Mouse (Mus musculus) mature B cell (primary cell): Measurements from ENCODE around the gene Fam155a.

Experiments
- in situ Hi-C: fragments of 300-500 bp; cut with MboI; formaldehyde crosslinking; loops from 2 replicates; pipeline ENCODE4 v1.14.3; 2019

Fam155a gene

DNA sequence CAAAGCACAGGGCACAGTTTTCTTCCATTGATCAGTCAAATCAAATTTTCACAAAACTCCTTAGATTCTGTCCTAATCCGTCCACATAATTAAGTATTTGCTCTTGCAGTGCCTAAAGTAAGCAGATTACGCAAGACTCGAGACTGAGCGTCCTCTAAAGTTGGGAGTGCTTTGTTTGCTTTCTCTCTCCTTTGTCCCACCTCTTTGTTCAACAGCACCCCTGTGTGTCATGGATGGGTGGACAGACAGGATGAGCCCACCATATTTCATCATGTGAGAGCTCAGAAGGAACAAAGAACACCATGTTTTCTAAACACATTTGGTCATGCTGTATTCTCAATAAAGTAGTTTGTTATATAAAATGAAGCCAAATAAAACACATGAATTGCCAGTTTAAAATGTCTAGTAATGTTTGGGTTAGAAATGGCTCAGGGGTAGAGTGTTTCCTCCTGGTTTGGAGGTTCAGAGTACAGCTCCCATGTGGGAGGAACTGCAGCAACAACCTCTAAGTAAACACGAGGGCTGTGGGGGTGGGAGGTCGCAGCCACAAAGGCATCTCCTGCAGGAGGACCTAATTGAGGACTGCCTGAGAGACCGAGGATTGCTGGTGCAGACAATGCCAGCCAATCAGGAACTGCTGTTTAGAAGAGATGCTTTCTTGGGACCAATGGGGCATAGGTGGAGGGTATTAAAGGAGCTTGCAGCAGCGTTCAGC, 482.8 kb downstream of the Fam155a start:
- in situ Hi-C loops = no loop called here

DNA sequence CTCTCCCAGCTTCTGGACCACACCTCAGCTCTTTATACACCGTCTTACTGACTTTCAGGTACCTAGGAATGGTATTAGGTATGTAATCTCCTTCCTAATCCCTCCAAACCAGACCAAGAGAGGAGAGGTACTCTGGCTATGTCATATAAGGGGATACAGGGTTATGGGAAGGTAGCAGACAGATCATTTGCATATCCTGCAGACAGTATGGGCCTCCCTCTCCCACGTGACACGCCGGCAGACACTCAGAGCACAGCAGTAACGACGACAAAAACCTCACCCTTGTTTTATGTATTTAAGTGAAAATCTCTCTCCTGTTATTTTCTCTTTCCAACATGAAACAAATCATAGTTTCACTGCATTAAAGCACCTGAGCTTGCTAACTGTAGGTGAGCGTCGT, 496.8 kb downstream of the Fam155a start:
- in situ Hi-C loops = no loop called here

DNA sequence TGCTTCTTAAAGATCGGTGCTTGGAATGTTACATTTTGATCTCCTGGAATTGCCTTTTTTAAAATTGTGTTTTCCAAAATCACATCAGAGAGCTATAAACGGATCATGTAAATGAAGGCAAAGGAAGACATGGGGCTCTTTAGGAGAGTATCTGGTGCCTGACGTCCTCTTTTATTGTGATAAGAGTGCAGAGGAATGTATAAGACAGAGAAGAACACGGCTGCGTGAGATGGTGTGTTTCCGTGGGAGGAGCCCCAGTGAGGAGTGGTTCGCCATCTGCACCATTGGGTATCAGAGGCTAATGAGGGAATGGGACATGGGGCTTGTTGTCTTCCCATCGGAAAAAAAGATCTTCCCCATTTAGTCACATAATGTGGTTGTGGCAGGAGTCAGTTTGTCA, 506.6 kb downstream of the Fam155a start:
- in situ Hi-C loops = no loop called here

DNA sequence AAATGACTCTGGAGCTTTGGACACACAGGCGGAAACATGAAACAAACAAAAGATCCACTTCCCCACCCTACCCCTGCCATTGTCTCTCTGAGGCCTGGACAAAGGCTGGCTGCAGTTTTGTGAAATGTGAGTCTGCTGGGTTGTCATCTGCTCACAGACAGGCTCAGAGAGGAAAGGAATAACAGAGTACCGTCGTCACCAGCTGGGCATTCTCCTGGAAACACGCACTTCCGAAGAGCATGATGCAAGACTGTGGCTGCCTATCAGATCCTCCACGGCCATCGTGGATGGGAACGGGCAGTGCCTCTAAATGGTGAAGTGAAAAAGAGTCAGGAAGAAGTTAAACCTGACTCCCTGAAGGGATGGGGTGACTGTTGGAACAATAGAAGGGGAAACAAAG, 509.4 kb downstream of the Fam155a start:
- in situ Hi-C loops = no loop called here

DNA sequence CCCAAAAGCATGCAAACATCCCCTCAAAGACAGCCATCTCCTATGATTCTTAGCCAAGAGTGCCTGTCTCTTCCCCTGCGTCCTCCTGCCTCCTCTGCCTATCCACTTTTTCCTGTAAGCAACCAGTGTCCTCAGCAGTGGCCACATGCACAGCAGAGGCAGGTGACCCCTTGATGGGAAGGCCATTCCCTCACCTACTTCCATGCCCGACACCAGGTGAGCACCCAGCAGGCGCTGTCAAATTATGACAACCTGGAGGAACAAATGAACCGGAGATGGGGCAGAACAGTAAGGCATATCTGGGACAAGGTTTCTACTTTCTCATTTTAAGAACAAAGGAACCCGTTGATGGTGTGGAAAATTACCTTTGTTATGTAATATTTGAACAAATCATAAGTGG, 515.6 kb downstream of the Fam155a start:
- in situ Hi-C loops = no loop called here

DNA sequence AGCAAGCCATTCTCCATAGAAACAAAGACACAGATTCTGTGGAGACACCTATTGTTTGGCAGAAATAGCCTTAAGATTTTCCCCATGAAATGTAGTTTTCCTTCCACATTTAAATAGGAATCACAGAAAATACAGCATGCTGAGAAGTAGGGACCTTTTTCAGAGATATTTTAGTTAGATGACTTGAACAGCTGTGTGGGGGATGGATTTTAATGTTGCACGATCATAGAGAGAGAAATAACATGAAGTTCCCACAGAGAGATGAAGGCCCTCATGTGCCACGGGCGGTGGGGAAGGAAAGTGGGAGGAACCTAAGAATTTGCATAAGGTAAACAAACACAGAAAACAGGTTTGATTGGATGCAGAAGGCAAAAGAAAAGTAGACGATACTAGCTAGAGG, 518.0 kb downstream of the Fam155a start:
- in situ Hi-C loops = no loop called here

DNA sequence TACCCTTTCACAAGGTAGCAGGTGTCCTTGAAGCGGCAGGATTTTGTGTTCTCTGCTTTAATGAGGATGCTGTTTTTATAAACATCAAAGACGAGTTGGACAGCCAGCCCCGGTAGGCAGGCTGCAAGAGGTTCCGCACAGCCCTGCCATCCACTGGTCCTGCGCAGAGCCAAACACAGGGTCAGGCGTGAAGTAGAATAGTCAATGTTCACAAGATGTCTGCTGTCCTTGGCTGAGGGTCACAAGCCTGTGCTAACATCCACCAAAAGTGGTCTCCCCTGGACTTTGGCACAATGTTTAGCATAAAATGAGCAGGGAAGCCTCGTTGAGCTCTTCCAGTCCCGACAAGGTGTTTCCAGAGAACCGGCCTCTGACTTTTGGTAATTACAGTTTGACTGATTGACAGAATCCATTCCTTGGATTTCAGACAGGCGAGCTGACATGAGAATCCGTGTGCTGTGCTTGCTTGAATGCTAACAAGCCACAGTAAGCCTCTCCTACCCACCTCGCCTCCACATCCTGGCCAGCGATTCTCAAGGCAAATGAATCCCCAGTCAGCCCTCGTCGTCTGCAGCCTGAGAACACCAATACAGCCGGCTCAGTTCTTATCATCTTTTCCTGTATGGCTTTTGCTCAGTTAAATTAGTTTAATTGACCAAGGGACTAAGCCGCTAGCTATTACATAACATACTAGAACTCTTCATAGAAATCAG, 522.7 kb downstream of the Fam155a start:
- in situ Hi-C loops = no loop called here

DNA sequence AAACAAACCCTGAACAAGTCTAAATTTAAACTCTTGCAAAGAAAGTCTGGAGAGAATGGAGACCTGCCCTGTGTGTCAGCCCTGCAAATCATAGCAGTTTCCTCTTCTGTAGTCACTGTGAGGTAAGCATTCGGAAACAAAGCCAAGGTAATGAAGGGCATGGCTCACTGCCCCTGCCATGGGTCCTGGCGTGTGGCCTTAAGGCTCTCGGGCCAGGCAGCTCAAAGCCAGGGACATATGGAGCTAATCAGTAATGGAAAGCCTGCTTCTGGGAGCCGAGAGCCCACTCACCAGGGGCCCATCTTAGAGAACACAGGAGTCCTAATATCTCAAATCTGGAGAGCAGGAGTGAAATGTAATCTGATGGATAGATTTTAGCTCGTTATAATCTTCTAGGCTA, 525.0 kb downstream of the Fam155a start:
- in situ Hi-C loops = no loop called here

DNA sequence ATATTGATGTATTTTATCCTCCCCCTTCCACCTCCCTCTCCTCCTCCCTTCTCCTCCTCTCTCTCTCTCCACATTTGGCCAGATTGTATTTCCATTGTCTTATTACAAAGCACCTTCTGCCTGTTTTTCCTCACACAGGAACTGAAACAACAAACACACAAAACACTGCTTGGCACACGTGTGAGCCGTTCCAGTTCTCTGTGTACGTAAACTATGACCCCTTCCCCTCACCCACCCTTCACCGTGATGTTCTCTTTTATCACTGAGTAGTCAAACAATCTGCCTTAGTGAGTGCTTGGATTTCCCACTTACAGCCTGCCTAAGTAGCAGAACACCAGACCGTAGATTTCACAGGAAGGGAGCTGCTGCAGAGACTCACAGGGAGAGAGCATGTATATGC, 530.0 kb downstream of the Fam155a start:
- in situ Hi-C loops = no loop called here

DNA sequence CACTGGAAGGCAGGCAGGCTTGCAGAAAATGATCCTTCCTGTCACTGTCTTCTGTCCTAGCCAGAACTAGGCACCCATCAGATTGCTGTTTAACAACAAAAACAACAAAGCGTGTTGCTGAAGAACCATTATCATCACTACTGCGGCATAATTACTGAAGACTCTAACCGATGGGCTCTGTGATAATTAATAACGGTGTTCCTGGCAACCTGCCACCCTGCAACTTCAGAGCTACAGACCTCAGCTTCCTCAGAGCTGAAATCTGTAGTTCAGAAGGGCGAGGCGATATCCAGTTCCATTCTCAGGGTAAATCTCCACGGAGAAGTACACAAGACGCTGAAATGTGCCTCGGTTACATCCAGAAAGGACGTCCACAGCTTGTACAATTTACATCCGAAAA, 531.2 kb downstream of the Fam155a start:
- in situ Hi-C loops = no loop called here

DNA sequence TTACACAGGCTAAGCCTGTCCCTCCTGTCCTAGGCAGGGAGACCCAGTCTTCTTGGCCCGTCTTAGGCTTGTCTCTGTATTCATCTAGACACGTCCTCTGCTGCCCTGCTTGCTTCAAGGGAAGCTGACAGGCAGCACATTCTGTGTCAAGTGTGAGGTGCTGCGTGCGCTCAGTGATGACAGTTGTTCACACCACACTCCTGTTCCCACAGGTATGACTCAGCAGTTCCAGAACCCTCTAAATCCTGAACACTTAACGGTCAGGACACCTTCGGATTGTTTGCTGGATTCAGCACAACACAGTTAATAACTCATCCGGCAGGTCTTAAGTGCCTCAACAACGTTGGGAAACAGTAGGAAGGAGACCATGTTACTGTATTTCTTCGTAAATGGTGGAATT, 532.0 kb downstream of the Fam155a start:
- in situ Hi-C loops = no loop called here

DNA sequence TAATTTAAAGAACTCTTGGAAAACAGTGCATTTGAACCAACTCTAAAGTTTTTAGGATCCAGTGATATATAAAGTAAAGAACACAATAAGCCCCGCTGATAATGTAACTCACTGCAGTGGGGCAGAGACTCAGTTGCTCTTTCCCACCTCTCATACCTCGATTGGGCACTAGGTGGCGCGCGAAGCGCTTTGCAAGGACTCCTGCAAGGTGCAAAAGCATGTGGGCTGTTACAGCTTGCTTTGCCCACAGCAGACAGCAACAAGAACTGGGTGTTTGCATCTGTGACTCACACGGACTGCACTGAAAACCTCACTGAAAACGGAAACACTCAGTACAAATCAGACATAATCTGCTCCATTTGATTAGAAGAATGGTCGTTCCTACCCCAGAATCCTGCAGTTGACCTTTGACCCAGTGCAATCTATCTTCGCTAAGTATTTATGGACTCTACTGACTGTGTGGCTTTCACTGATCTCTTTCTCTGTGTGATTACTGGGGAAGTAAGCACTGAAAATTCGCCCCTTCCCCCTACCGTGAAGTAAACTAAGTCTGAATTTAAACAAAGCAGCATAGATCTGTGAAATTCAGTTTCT, 537.5 kb downstream of the Fam155a start:
- in situ Hi-C loops = no loop called here

DNA sequence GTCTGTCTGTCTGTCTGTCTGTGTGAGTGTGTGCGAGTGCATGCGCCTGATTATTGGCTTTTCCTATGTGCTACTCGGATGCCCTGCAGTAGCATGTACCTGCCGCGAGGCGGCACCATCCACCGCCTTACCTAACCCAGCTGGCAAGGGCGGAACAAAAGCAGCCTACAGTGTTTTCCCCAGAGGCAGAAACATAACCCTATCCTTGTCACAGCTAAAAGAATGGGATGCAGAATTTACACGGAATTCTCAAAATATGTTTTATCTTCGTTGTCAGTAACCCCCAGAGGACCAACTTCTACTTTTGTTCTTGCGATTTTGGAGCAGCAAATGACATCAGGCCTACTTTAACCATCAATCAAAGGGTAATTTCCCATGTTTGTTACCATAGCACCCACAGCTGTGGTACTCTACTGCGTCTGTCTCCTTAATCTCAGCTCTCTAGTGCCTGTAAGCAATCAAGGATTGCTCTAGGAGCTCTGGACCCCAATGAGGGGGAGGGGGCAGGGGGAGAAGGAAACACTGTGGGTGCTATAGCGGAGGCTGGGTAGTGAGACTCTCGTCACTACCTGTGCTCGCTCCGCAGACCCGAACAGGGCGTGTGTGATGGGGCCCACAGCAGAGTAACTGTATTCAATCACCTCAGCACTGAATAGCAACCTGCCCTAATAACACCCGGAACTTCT, 543.0 kb downstream of the Fam155a start:
- in situ Hi-C loops = no loop called here

DNA sequence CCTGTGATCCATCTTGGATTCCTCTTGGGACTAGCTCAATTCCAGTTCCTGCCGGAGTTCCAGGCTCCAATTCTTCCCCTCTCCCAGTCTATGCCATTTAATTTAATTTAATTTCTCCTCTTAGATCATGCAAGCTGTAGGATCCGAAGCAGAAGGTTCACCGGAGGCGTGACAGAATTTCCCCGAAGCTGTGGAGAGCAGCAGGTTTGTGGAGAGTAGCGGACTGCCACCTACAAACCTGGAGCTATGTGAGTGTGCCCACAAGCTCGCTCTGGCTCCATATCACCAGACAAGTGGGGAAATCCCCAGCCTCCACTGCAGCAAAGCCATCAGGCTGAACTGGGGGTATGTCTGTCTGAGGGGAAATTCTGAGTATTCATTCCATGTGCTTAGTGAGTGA, 544.2 kb downstream of the Fam155a start:
- in situ Hi-C loops = no loop called here

DNA sequence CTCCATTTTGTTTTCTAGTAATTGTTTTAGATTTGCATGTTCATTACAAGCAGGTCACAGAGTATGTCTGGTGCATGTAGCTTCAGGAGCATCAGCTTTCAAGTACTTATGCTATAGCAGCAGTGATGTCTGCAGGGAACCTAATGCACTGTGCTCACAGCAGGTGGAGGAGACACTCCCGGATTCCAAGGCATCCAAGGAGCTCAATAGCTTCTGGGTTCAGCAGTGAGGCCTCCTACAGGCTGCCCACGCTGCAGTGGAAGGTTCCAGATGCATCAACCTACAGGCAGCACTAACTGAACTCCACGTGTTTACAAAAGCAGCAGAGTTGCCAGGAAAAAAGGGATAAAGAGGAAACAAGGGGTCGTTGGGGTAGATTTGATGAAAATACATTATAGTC, 559.2 kb downstream of the Fam155a start:
- in situ Hi-C loops = no loop called here

DNA sequence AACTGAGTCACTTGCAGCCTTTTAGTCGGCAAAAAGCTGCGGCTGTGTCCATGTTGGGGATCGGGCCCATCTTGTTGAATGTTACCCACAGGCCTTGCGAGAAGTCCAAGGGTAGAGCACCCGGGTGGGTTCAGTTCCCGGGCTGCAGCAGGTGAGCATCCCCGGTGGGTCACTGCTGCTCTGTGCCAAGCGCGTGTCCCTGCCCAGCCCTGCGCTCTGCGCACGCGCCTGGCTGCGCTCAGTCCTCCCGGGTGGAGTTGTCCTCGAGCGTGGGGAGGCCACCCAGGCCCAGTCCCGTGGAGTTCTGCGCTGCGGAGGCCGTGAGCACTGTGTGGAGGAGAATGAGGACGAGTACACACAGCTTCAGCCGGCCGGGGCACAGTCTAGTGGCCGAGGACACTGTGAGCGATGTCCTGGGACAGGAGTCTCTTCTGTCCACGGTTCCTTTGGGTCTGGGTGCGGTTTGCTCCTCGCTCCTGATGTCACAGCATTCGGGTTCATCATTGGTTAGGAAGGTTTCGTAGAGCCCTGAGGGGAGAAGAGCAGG, 563.4 kb downstream of the Fam155a start:
- in situ Hi-C loops = no loop called here

DNA sequence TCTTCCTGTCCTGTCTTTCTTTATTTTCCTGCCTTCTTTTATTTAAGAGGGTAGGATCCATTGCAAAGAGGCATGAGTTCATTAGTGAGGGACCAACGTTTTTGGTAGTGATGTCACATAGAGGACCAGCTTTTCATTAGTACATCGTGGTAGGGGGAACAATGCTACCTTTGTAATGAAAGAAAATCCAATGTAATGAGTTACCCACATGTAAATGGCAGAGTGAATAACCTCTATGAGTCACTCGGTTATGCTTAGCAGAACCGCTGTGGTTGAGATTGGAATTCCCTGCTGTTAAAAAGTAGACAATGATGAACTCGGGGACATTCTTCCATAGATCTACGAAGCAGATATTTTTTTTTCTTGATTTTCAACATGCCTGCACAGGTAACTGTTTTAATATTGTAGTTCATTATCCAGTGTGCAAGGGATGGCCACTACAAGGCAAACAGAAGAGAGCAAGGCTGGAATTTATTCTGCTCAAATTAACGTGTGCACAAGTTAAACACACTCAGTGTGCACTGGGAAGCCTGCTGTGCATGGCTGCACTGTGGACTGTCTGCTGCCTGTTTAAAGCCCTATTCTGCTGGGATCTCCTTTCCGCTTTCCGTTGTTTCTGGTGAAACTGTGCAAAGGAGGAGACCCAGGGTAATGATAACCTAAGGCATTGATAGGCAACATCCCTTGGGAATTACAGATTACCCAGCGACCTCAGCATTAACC, 566.5 kb downstream of the Fam155a start:
- in situ Hi-C loops = no loop called here

DNA sequence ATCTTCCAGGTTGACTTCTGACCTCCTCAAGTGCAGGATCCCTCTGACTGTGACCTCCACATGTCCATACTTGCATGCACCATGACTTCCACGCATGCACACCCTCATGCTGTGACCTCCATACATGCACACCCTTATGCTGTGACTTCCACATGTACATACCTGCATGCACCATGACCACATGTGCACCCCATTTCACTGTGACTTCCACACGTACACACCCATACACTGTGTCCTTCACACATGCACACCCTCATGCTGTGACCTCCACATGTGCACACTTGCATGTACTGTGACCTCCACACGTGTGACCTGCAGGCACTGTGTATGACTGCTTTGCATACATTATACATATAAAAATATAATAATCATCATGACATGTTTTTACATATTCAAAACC, 570.9 kb downstream of the Fam155a start:
- in situ Hi-C loops = no loop called here

DNA sequence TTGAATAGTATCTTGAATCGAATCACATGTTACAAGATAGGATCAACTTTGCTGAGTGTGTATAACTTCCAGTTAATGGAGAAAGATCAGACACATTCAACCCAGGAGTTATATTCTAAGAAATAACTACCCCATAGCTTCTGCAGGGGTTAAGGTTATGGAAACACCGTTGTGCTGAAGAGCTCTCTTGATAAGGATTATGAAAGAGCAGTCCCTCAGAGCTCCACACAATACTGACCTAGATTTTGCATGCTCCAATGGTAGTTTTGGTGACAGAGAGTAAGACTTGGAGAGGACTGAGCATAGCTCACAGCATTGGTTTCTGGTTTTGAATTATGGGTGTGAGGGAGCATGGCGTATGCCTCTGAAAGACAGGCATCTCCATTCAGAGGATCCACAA, 579.3 kb downstream of the Fam155a start:
- in situ Hi-C loops = no loop called here

DNA sequence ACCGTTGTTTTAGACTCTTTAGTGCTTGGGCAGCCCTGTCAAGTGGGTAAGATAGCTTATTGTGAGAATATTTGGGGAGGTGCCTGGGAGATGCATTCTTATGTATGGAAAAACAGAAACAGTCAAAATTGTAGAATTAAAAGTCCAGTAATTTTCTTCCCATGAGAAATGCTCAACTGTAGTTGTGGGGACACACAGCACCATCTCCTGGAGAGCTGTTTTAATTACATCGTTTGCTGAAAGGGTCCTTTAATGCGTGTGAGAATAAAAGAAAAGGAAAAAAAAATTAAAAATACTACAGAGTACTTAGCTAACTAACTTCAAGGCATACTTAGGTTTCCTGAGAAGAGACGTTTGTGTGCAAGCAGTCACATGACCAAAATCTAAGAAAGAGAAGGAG, 582.3 kb downstream of the Fam155a start:
- in situ Hi-C loops = no loop called here

DNA sequence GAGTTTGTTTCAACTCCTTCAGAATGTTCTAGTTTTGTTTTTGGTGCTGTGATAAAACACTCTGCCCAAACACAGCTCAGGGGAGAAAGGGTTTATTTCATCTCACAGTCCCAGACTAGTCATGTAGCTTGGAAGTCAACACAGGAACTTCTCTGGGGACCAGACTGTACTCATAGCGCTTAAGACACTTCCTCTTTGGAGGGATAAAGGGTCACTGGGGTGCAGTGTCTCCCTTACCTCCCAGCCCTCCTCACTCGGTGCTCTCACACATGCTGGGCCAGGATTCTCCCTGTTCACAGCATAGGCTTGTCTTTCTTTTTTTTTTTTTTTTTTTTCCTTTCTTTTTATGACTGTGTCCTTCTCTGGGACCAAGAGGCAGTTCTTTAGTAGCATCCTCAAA, 585.8 kb downstream of the Fam155a start:
- in situ Hi-C loops = no loop called here

DNA sequence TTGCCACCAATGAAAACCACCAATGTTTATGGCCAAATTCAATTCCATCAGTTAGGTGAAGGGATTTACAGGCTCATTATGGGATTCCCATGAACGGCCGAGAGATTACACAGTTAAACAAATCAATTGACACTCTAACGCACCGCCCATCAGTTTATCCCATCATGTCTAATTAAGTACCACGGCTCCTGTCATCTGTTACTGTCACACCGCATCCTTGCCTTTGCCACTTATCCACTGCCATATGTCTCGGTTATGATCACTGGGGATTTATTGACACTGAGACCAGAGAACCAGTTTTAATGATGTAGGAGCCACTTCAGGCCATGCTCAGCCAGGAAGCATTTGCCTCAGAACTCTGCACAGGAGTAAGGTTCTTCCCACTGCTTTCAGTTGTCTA, 588.5 kb downstream of the Fam155a start:
- in situ Hi-C loops = no loop called here
